Mouse (Mus musculus): ENCODE results near the gene Ninj2.

Gene Ninj2

GRCm38 (mm10) chr6:120179044-120179755 is 86.0 kb downstream of the Ninj2 start:
- no peak for DNase-seq (ENCODE audit: low spot score)

GRCm38 (mm10) chr6:120179756-120180206 is 86.6 kb downstream of the Ninj2 start:
- DNase-seq (ENCODE audit: low spot score): no peak

- no peak for DNase-seq (ENCODE audit: low spot score)
Measured at GRCm38 (mm10) chr6:120180492-120180891, 87.3 kb downstream of the Ninj2 start.

GRCm38 (mm10) chr6:120182160-120182559 is 89.0 kb downstream of the Ninj2 start:
- DNase-seq (ENCODE audit: low spot score): no peak

GRCm38 (mm10) chr6:120183771-120184170 is 90.6 kb downstream of the Ninj2 start:
- no peak for DNase-seq (ENCODE audit: low spot score)

- no peak for DNase-seq (ENCODE audit: low spot score)
Measured at GRCm38 (mm10) chr6:120185012-120185730, 92.0 kb downstream of the Ninj2 start.

GRCm38 (mm10) chr6:120185756-120186155 is 92.6 kb downstream of the Ninj2 start:
- DNase-seq (ENCODE audit: low spot score): no peak

- DNase-seq (ENCODE audit: low spot score): no peak
Measured at GRCm38 (mm10) chr6:120186594-120186993, 93.4 kb downstream of the Ninj2 start.

- peak; percentile 31 for DNase-seq (ENCODE audit: low spot score)
Measured at GRCm38 (mm10) chr6:120187587-120188176, 94.5 kb downstream of the Ninj2 start.

- no peak for DNase-seq (ENCODE audit: low spot score)
Measured at GRCm38 (mm10) chr6:120188376-120189235, 95.5 kb downstream of the Ninj2 start.

- DNase-seq (ENCODE audit: low spot score): no peak
Measured at GRCm38 (mm10) chr6:120189287-120189686, 96.1 kb downstream of the Ninj2 start.

- no peak for DNase-seq (ENCODE audit: low spot score)
Measured at GRCm38 (mm10) chr6:120190365-120190764, 97.2 kb downstream of the Ninj2 start.

- no peak for DNase-seq (ENCODE audit: low spot score)
Measured at GRCm38 (mm10) chr6:120190912-120191311, 97.8 kb downstream of the Ninj2 start.

GRCm38 (mm10) chr6:120191396-120192170 is 98.4 kb downstream of the Ninj2 start:
- DNase-seq (ENCODE audit: low spot score): no peak

GRCm38 (mm10) chr6:120192211-120192870 is 99.2 kb downstream of the Ninj2 start:
- DNase-seq (ENCODE audit: low spot score): peak; percentile 47

GRCm38 (mm10) chr6:120193174-120193573 is 100.0 kb downstream of the Ninj2 start:
- DNase-seq (ENCODE audit: low spot score): peak; percentile 88

GRCm38 (mm10) chr6:120193793-120194192 is 100.6 kb downstream of the Ninj2 start:
- no peak for DNase-seq (ENCODE audit: low spot score)

- DNase-seq (ENCODE audit: low spot score): no peak
Measured at GRCm38 (mm10) chr6:120194305-120194704, 101.2 kb downstream of the Ninj2 start.

GRCm38 (mm10) chr6:120194963-120195362 is 101.8 kb downstream of the Ninj2 start:
- no peak for DNase-seq (ENCODE audit: low spot score)

- peak; percentile 49 for DNase-seq (ENCODE audit: low spot score)
Measured at GRCm38 (mm10) chr6:120196837-120197236, 103.7 kb downstream of the Ninj2 start.

- DNase-seq (ENCODE audit: low spot score): peak; percentile 65
Measured at GRCm38 (mm10) chr6:120197964-120198363, 104.8 kb downstream of the Ninj2 start.

All from layer of hippocampus, adult 11-12 months (tissue).